Mouse (Mus musculus): Measurements from ENCODE around the gene Krit1. TPM values are rescaled to one million over a fixed set of nuclear protein-coding genes. Genes with fewer than 3 reads are reported as not detected.
"Not testable (repeated sequence)": the region's sequence is repeated elsewhere in the genome, so short reads cannot be mapped to it uniquely, and the experiment has no call there.

The Krit1 gene
- total RNA-seq, 1 experiment from 2014 or later, result 45.3 TPM

GRCm38 (mm10) chr5:3886862-3887261 lies 83.9 kb downstream of the Krit1 start:
- DNase-seq, result not testable (repeated sequence)

- no peak for DNase-seq
These were observed 86.2 kb downstream of the Krit1 start for GRCm38 (mm10) chr5:3889201-3889600.

GRCm38 (mm10) chr5:3893459-3894293 lies 90.7 kb downstream of the Krit1 start, which contains the start of gene Mterf1a:
TSS of gene Mterf1a (minus strand) at chr5:3893933.
- DNase-seq, result peak; percentile 41

- not testable (repeated sequence) for DNase-seq
These were observed 91.3 kb downstream of the Krit1 start for GRCm38 (mm10) chr5:3894294-3894619.

Other genes with a start within 250 kb of the Krit1 start
- 2.6 and 3.0 TPM in 2 replicates for gene 1700109H08Rik, start 231.6 kb upstream of the Krit1 start, total RNA-seq (2021)
- gene Pex1, start 207.1 kb upstream of the Krit1 start, total RNA-seq (2021), result 26.0 and 27.2 TPM in 2 replicates
- gene Rbm48, start 206.6 kb upstream of the Krit1 start, total RNA-seq (2021), result 6.3 and 14.8 TPM in 2 replicates
- gene Tmbim7, start 152.0 kb upstream of the Krit1 start, total RNA-seq (2021), result not detected in 2 replicates
- gene Gatad1, start 146.0 kb upstream of the Krit1 start, total RNA-seq (2021), result 145 and 146 TPM in 2 replicates
- 57.7 and 58.3 TPM in 2 replicates for gene Ankib1, start 259 bp upstream of the Krit1 start, total RNA-seq (2021)
- not detected in 2 replicates for gene Lrrd1, start 42.0 kb downstream of the Krit1 start, total RNA-seq (2021)
- gene Mterf1a, start 90.7 kb downstream of the Krit1 start, total RNA-seq (2021), result 6.1 and 8.6 TPM in 2 replicates
- gene Akap9, start 124.9 kb downstream of the Krit1 start, total RNA-seq (2021), result 57.7 and 59.5 TPM in 2 replicates

Data from adrenal gland, postnatal 14 days (tissue).